Mouse (Mus musculus) testis, adult 2 months (tissue): ENCODE data around the gene Ralgps1.

Experiments used
- CTCF ChIP-seq: fragments of 200-500 bp; IDR thresholded peaks from 2 replicates; pipeline ENCODE4 v1.5.1; 2012; ENCODE audit warnings: low read depth, mild to moderate bottlenecking, inconsistent platforms, low read length, moderate library complexity; ENCODE audit not compliant: control insufficient read depth, insufficient read depth, insufficient replicate concordance
- POLR2A ChIP-seq: fragments of 200-500 bp; IDR thresholded peaks from 2 replicates; pipeline ENCODE4 v1.6.1; 2012; ENCODE audit warnings: low read depth, mild to moderate bottlenecking, inconsistent platforms, low read length, moderate library complexity; ENCODE audit not compliant: control insufficient read depth

DNA sequence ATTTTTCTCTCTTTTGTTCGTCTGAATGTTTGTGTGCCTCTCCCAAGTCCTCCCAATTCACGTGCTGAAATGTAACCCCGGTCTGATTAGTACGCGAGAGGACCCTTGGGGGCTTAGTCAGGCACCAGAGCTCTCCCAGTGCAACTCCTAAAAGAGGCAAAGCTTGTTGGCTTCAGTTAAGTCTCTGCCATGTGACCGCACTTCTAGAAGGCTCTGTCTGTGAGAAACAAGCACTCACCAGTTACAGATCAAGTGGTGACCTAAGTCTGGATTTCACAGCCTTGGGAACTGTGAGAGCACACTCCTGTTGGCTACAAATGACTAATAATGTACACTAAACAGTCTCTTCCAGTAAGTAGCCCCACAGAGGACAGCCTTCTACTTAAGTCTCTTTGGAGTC is 248.4 kb downstream of the Ralgps1 start:
- TF ChIP-seq CTCF (no peak), POLR2A (no peak)
